Mouse (Mus musculus) urinary bladder, postnatal 36 days (tissue): Measurements from ENCODE around the gene Olfr1423.
"Not testable (repeated sequence)": the region's sequence is repeated elsewhere in the genome, so short reads cannot be mapped to it uniquely, and the experiment has no call there.

Experiments
- DNase-seq, 2 experiments: peaks; one replicate each; pipeline ENCODE4 v3.0.0; 2022; ENCODE audit warnings: low spot score in 2 of 2, mixed read lengths in 1 of 2

Olfr1423 gene

GRCm38 (mm10) chr19:12007105-12007931, 33.8 kb downstream of the Olfr1423 start:
- peak; percentile 30 to 48 for DNase-seq

- no peak for DNase-seq
Observed at GRCm38 (mm10) chr19:12006361-12006947, 34.7 kb downstream of the Olfr1423 start.

GRCm38 (mm10) chr19:12005376-12006360, 35.4 kb downstream of the Olfr1423 start:
- peak; percentile 84 for DNase-seq

GRCm38 (mm10) chr19:12004216-12005008, 36.7 kb downstream of the Olfr1423 start:
- no peak for DNase-seq

GRCm38 (mm10) chr19:12003568-12003967, 37.5 kb downstream of the Olfr1423 start:
- no peak for DNase-seq

- no peak for DNase-seq
Observed at GRCm38 (mm10) chr19:12002791-12003190, 38.3 kb downstream of the Olfr1423 start.

- peak in 1 of 2 experiments; percentile 45 for DNase-seq
Observed at GRCm38 (mm10) chr19:12002125-12002524, 39.0 kb downstream of the Olfr1423 start.

GRCm38 (mm10) chr19:12001686-12002085, 39.4 kb downstream of the Olfr1423 start:
- no peak for DNase-seq

- DNase-seq = no peak
Observed at GRCm38 (mm10) chr19:11995722-11996448, 45.2 kb downstream of the Olfr1423 start.

GRCm38 (mm10) chr19:11994703-11995431, 46.2 kb downstream of the Olfr1423 start:
- no peak for DNase-seq

- DNase-seq = no peak
Observed at GRCm38 (mm10) chr19:11992441-11993029, 48.6 kb downstream of the Olfr1423 start.

- no peak for DNase-seq
Observed at GRCm38 (mm10) chr19:11992034-11992433, 49.1 kb downstream of the Olfr1423 start.

GRCm38 (mm10) chr19:11989334-11989733, 51.8 kb downstream of the Olfr1423 start:
- no peak for DNase-seq

- no peak for DNase-seq
Observed at GRCm38 (mm10) chr19:11987841-11988240, 53.3 kb downstream of the Olfr1423 start.

- not testable (repeated sequence) for DNase-seq
Observed at GRCm38 (mm10) chr19:11984614-11985013, 56.5 kb downstream of the Olfr1423 start.
